Mouse (Mus musculus) ovary, postnatal 36 days (tissue): ENCODE data around the gene Sh3pxd2a.

Experiments used
- DNase-seq: peaks from one replicate; pipeline ENCODE4 v3.0.0; 2022; ENCODE audit warnings: low spot score, mixed read lengths

Gene Sh3pxd2a

GRCm38 (mm10) chr19:47374916-47375573 lies 89.2 kb downstream of the Sh3pxd2a start:
- no peak for DNase-seq

- DNase-seq = peak; percentile 39
Measured at GRCm38 (mm10) chr19:47374440-47374839, 89.8 kb downstream of the Sh3pxd2a start.

GRCm38 (mm10) chr19:47372044-47372443 lies 92.2 kb downstream of the Sh3pxd2a start:
- DNase-seq = no peak

- DNase-seq = no peak
Measured at GRCm38 (mm10) chr19:47371521-47371920, 92.7 kb downstream of the Sh3pxd2a start.

- DNase-seq = no peak
Measured at GRCm38 (mm10) chr19:47369008-47369407, 95.2 kb downstream of the Sh3pxd2a start.

GRCm38 (mm10) chr19:47367271-47367879 lies 96.8 kb downstream of the Sh3pxd2a start:
- DNase-seq = no peak

GRCm38 (mm10) chr19:47366576-47366975 lies 97.6 kb downstream of the Sh3pxd2a start:
- DNase-seq = no peak

- DNase-seq = no peak
Measured at GRCm38 (mm10) chr19:47363086-47363668, 101.0 kb downstream of the Sh3pxd2a start.

GRCm38 (mm10) chr19:47360921-47361320 lies 103.3 kb downstream of the Sh3pxd2a start:
- DNase-seq = no peak

- DNase-seq = no peak
Measured at GRCm38 (mm10) chr19:47360017-47360416, 104.2 kb downstream of the Sh3pxd2a start.

GRCm38 (mm10) chr19:47359166-47359931 lies 104.9 kb downstream of the Sh3pxd2a start:
- no peak for DNase-seq

- DNase-seq = no peak
Measured at GRCm38 (mm10) chr19:47357297-47357696, 106.9 kb downstream of the Sh3pxd2a start.

GRCm38 (mm10) chr19:47356188-47356857 lies 107.9 kb downstream of the Sh3pxd2a start:
- DNase-seq = peak; percentile 67

- DNase-seq = no peak
Measured at GRCm38 (mm10) chr19:47354456-47354855, 109.7 kb downstream of the Sh3pxd2a start.

- DNase-seq = no peak
Measured at GRCm38 (mm10) chr19:47349043-47349442, 115.2 kb downstream of the Sh3pxd2a start.

GRCm38 (mm10) chr19:47348395-47349016 lies 115.7 kb downstream of the Sh3pxd2a start:
- peak; percentile 61 for DNase-seq

- no peak for DNase-seq
Measured at GRCm38 (mm10) chr19:47347021-47347643, 117.1 kb downstream of the Sh3pxd2a start.

- no peak for DNase-seq
Measured at GRCm38 (mm10) chr19:47346606-47347005, 117.6 kb downstream of the Sh3pxd2a start.

- no peak for DNase-seq
Measured at GRCm38 (mm10) chr19:47345851-47346568, 118.2 kb downstream of the Sh3pxd2a start.

GRCm38 (mm10) chr19:47343422-47343821 lies 120.8 kb downstream of the Sh3pxd2a start:
- DNase-seq = peak; percentile 45
